Mouse (Mus musculus) B cell, adult 2 months (primary cell): ENCODE data around the gene Robo2.
"Not testable (repeated sequence)": the region's sequence is repeated elsewhere in the genome, so short reads cannot be mapped to it uniquely, and the experiment has no call there.

Experiments
- DNase-seq, 2 experiments: peaks; one replicate each; pipeline ENCODE4 v3.0.0; 2022

Gene Robo2

DNA sequence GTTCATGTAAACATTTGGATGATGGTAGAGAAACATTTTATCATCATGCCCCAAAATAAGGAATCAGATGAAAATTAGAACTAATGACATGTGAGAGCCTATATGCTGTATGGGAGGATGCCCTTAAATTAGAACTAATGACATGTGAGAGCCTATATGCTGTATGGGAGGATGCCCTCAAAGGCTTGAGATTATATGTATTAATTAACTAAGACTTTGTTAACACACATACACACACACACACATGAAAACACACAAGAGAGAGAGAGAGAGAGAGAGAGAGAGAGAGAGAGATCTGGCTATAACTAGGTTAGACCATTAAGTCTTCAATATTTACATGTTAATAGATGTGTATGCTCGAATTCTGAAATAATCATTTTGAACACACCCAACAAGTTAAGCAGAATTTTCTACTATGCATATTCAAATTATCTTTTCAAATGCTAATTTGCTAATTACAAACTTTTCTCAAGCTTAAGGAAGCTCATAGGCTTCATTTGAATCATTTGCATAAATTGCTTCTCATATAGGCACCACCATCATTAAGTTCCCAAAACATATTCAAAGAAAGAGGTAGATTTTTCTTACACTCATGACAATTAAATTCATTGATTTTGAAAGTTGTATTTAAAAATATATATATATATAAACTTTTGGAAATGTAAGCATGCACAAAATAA lies 211.5 kb downstream of the Robo2 start:
- no peak for DNase-seq

DNA sequence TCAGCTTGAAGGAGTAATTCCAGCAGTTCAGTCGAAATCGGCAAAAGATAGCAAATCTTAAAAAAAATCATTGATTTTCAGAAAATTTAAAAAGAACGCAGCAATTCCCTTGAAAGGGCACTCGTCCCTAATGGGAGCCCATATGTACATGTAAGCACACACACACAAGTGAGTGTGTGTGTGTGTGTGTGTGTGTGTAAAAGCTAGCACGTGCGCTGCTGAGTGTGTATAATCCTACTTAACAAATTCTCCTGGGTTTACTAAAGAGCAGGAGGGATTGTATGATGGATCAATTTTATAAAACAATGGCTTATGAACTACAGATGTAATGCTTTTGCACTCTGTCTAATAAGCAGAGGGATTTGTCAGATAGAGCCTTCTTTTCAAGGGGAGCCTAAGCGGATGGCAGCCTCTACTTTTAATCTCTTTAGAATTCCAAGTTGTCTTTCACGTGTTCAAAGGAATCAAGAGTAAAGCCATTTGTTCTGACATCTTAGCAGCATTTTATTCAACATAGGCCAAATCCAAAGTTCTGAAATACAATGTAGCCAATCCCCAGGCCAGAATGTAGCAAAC lies 218.6 kb downstream of the Robo2 start:
- no peak for DNase-seq

DNA sequence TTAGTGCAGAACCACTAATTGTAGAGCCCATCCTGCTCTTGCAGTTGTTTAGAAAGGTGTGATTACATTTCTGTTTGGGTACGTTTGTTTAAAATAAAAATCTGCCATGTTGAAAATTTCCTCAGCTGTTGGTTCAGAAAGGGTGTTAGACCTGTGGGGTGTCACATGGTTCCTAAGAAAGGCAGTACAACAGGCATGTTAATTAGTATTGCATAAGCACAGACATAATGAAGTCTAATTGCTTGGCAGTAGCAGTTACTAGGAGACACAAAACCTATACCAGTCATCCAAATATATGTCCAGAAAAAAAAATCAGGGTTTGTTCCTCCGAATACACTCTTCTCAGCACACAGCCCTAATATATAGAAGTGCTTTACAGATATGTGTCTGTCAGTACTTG lies 220.0 kb downstream of the Robo2 start:
- DNase-seq = no peak

DNA sequence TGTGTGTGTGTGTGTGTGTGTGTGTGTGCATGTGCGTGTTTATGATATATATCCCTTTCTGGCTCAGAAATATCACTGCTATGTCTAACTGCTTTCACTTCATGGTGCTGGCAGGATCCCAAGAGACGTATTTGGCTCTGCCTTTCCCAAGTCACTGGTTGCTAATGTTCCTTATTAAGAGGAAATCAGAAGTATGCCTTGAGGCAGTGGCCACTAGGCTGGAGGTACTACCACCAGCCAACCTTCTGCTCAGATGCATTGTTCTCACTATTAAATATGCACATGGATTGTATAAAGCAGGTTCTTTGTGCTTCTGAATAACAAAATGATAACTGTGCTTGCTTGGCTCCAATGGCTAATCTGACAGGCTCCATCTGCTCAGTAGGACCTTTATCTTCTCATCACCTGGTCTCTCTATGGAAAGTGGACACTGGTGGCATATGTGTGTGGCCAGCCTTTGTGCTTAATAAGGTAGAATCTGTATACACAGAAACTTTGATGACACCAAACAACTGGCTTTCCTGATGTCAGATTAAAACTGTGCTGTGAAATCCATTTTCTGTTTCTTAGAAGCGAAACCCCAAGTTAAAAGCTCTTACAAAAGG lies 229.0 kb downstream of the Robo2 start:
- no peak for DNase-seq

DNA sequence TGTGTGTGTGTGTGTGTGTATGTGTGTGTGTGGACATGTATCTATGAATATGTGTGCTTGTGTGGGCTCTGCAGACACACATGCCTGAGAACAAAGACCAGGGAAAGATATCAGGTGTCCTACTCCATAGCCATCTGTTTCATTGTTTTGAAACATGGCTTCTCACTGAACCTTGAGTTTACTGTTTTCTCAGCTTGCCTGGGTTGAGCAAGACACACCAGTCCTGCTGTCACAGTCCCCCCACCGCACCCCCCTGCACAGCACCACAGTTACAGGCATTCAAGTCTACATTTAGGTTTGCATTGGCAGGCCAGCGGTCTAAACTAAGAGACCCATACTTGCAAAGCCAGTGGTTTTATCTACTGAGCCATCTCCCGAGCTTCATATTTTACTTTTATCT lies 239.0 kb downstream of the Robo2 start:
- DNase-seq = no peak

DNA sequence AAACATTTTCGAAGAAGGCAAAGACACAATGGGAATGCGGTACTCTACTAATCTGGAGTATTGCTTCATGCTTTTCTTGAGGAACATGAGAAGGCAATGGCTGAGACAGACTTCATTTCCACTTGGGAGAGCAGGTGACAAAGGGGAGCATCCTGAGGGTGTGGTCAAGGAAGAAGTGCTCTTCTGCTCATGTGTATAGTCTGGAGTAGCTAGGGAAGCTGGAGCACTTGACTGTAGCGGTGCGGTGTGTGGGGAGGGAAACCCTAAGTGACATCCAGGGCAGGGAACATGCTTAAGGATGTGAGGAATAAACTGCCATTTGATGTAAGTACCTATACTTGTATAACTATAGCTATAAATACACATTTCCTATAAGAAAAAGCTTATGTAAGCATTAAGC lies 242.0 kb downstream of the Robo2 start:
- DNase-seq = no peak

DNA sequence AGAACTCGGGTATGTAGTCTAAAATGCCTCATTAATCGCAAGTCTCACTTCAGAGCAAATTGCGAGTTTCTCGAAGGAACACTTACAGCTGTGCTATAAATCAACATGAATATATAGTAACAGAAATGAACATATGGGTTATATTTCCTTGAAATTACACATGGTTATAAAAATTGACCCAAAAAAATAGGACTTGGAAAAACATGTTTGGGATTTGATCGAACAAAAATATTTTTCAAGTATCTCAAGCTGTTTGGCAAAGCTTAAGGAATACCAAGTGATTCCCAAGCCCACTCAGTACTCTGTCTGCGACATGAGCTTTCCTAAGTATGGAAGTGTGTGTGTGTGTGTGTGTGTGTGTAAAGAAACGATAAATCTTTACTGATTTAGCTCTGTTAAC lies 242.5 kb downstream of the Robo2 start:
- DNase-seq = no peak

DNA sequence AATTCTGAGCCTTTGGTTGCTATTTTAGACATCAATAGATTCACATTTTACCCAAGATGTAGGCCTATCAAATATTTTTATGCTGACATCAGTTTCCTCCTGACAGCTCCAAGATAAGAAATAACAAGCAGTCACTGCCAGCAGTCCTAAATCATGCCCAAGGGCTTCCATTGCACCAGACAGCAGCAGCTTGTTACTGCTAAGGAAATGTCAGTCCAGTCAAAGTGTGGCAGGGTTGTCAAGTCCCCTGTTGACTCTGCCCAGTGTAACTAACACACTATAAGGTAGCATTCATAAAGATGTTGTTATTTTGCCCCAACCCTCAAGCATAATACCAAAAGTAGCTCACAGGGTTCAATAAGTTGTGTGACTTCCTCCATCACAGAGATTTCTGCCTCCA lies 243.8 kb downstream of the Robo2 start:
- DNase-seq = no peak

DNA sequence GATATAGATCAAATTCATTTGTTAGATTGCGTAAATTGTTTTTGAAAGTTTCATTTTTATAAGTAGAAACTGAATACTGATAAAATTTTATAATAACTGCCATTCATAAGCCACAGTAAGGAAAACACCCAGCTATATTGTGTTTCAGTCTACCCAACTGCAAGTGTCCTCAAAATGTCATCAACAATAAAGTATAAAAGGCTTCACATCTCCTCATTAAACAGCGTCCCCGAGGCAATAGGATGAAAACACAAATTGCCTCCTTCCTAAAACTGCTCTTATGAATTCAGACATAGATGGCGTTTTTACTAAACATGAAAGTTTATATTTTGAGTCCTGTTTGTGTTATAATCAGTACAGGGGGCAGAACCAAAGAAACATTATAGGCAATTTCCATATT lies 249.6 kb downstream of the Robo2 start:
- no peak for DNase-seq

DNA sequence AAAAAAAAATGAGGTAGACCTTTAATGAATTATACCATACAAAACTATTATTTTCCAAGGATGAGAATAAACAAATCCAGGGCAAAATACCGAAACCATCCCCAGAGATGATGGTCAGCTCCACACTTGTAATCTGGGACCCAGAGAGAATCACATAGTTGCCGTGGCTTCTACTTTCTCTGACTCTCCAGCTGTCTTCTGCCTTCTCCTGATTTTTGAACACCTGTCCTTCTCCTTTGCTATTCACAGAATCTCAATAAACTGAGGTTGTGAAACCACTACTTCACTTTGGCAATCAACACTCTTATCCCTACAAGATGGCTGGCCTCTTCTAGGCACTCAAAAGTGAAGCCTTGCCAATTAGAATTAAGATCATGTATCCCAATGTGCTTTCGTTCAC lies 252.4 kb downstream of the Robo2 start:
- no peak for DNase-seq

DNA sequence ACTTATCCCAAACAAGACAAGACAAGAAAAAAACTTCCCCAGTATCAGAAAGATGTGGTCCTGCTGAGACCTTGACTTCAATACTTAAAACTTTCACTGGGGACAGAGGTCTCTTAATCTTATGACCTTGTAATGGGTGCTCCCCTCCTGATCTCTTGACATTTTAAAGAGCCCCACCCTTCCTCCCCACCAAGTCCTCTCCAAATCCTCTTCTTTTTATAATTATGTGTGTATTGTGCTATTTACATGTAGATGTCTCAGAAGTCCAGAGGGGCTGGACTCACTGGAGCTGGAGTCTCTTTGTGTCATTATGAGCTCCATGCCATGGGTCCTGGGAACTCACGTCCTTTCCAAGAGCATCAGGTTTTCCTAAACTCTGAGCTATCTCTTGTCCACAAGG lies 275.4 kb downstream of the Robo2 start:
- DNase-seq = no peak

DNA sequence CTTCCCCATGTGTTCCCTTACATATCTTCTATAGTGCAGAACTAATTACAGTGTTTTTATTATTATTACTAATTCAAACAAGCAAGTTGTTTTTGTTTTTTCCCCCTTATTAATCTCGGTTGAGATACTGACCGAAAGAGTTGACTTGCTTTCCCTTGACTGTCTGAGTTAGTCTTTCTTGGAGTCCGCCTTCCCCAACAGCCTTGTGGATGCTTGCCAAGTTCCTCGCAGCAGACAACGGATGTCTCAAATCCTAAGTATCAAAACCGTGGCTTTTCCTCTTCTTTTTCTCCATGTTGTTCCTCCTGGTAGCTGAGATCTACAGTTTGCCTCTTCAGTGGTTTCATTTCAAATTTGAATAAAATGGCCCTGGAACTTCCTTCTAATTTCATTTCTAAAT lies 278.8 kb downstream of the Robo2 start:
- no peak for DNase-seq

DNA sequence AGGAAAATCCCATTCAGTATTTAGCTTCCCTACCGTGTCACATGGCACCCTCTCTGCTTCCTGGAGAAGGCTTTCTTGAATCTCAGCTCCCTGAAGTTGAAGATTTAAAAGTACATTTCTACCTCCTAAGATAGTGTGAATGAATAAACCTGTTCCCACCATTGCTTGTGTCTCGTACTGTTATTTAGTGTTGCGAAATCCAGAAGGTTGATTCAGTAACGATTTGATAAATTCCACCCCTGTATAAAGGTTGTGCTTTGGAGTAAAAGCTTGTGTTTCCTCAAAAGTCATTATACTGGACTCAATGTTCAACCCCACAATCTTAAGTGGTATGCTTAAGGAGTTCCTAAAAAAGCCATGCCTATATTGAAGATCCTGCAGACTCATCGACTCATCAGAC lies 280.3 kb downstream of the Robo2 start:
- no peak for DNase-seq

DNA sequence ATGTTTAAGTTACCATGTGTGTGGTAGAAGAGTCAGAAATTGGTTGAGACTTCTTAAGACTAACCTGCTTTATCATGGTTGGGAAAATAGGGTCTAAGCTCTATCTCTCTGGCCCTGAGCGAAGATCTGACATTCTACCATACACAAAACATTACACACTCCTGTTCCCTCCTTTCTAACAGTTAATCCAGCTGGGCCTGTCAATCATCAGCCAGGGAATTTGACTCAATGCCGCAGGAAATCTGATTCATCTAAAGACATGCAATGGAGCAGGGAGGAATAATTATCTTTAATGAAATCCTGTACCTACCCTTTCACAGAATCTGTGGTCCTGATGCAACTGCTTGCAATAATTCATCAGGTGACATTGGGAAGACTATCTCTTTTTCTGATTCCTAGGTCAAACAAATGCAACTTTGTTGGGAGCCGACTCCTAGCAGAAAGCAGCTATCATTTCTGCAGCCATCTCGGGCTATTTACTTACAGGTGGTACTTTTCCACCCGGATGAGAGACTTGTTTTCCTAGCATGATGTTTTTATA lies 283.1 kb downstream of the Robo2 start:
- DNase-seq = no peak

DNA sequence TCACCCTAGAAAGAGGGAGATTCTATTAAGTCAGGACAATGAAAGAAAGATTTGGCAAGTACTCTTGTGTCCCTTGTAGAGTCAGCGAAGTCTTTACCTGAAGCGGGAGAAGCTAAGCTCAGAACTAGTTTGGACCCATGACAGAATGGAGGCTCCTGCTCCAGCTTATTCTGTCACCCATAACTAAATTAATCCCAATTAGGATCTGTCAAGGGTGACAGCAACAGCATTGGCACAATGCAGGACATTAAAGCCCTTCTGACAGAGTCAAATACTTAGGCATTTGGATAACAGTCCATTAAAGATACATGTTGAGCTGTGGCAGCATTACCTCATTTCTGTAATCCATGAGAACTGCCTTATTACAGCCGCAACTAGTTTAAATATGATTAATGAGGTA lies 298.5 kb downstream of the Robo2 start:
- DNase-seq = no peak

DNA sequence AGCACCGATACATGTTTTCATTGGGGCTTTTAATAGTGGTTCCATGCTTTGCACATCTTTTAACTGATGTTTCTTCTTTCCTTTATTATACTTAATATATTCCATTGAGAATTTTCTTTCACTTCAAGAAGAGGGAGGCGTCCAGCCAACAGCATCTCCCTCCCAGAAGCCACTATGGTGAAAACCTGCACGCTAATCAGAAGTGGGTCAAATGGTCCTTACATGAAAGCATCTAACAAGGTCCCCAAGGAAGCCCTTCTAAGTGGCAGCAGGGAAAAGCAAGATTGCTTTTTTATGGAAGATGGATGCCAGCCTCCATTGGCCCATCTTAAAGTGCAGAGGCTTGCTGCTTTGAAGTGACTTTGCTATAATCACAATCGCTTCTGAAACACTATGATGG lies 300.5 kb downstream of the Robo2 start:
- DNase-seq = no peak

DNA sequence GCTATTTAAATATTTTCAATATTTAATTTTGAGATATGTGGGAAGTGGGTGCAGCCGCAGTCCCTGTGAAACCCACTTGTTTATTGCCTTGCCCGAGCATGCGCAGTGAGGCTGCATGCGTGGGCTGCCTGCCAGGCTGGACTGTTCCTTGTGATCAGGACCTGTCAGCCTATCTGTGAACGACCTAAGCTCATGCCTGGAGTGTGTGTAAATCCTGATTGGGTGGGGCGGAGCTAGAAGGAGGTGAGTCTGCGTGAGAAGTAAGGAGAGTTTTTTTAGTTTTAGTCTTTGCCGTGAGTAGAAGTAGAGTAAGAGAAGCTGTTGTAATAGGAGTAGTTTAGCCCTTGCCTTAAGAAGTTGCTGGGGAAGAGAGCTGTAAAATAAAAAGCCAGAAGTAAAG lies 307.2 kb downstream of the Robo2 start:
- not testable (repeated sequence) for DNase-seq

DNA sequence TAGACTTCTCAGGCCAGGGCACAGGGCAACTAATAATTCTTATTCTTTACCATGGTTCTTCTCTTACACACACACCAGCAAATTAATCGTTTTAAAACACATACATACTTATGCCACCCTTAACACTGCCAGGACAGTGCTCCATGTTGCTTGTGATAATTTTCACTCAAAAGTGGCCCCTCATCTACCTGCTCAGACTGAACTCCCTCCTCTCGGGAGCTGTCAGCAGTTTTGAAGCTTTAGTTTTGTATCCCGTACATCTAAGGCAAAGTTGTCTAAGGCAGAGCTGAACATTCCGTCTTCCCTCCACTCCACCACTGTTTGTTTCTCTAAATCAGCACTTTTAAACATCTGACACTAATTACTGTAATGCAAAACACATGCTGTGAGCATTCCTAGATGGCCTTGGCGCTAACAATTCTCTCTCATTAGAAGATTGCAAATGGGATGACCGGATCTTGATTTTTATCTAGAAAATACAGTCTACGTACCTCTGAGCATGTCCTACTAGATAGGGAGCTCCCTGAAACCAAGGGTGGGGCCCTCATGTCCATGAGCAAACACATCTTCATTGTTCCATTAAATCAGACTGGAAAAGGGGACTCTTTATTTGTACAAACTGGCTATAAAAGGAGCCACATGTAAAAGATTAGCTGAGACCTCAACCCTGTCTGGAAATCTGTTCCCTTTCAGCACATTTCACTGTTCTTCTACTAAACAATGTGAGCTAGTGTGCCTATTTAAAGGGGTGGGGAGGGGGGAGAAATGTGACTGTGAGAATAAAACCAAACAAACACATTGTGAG lies 318.4 kb downstream of the Robo2 start:
- DNase-seq = no peak

DNA sequence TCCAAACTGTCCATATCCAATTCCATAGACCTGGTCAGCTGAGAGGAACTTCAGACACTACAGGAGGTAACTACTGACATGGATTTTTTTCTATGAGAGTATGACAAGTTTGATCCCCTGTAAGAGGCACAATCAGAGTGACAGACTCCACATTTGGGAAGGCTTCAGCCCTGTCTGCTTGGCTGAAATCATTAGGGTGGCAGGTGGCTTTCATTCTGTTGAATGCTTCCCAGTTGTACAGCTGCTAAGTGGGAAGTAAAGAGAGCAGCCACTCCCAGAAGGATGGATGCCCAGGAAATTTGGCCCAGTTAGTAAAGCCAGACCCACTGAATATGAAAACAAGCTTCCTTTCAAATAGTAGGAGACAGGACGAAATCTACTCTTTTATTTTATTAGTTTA lies 321.7 kb downstream of the Robo2 start:
- DNase-seq = no peak

DNA sequence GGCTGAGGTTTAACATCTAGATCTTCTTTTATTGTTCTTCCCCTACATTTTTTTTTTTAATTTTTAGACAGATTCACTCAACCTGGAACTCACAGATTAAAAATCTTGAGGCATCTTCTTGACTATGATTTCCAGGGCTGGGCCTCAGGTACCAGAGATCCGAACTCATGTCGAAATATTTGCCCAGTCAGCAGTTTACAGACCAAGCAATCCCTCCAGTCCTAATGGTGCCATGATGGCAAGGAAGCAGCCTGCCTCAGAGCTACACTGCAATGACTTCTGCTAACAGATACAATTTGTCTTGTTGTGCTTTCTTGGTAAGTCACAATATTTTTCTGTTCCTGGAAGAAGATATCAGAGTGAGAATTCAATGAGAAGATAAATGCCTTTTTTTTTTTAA lies 327.4 kb downstream of the Robo2 start:
- no peak for DNase-seq

DNA sequence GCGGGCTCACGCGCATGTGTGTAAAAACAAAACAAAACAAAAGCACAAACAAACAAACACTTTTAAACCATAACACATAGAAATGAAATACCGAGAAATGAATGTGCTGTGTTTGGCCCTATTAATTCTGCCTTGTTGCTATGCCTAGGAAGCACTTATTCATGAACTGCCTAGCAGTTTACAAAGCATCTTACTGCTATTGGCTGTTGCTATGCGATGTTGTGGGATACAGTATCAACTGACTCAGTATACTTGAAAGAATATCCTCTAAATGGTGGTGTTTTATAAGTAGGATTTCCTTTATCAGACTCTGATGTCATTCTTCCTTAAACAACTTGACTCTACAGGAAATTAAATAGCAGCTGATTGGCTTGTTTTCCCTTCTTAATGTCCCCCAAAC lies 339.0 kb downstream of the Robo2 start:
- no peak for DNase-seq

DNA sequence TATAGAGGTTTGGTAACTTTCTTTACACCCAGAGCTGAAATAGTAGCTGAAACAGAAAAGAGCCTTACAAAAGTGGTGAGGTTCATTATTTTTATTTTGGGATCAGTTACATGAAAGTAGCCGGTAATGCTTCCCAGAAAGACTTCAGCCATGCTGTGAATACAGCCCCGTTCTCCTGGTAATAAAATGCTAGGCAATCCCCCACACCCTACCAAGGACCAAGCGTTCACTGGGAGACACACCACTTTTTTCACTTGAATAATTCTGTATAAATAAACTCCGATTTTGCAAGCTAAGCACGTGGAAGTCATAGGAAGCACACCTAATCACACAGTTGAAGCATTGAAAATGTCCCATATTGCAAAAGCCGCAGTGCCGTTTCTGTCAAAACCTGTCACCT lies 341.0 kb downstream of the Robo2 start:
- no peak for DNase-seq

DNA sequence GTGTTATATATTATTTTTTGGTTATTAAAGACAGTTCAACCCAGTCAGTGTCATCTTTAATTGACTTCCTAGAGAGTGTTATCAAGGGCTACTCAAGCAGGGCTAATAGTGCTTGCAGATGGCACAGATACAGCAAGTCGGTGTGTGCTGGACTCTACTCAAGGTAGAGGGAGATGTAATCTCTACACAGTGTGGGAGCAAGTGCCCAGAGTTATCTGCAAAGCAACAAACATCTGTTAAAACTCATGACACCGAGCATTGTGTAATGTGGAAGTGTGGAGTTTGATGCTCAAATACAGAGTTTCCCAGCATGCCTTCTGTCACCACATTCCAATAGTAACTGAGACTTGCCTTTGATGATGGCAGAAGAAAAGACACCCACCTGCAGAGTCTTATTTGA lies 345.7 kb downstream of the Robo2 start:
- DNase-seq = no peak

DNA sequence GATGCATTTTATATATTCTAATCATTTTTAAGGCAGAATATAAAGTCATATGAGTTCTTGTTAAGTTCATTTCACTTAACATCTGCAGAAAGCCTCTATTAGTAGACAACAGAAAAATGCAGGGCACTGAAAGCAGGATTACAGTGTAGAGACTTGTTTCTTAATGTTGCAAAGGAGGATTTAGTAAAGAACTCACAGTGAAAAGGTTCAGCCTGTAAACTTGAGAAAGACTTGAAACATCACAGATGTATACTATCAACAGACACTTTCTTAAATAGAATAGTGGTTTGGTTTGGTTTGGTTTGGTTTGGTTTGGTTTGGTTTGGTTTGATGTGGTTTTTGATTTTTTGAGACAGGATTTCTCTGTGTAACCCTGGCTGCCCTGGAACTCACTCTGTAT lies 349.7 kb downstream of the Robo2 start:
- no peak for DNase-seq
